Mouse (Mus musculus) embryonic facial prominence, embryonic 11.5 days (tissue): ENCODE measurements around the gene Kcnj12. TPM values are rescaled to one million over a fixed set of nuclear protein-coding genes. Genes with fewer than 3 reads are reported as not detected.

ENCODE experiments used
- ATAC-seq: fragments of 200-750 bp; cut with Nextera tagmentation; replicated peaks from 2 replicates; pipeline ENCODE4 v1.8.0; 2017; ENCODE audit warnings: low read depth; ENCODE audit not compliant: insufficient number of reproducible peaks, low FRiP score, low TSS enrichment
- DNase-seq: peaks from one replicate; pipeline ENCODE4 v3.0.0-alpha.2; 2015; ENCODE audit warnings: low spot score
- H3K27ac ChIP-seq: fragments of 300-500 bp; sonication (generic); replicated peaks from 2 replicates; pipeline ENCODE4 v1.5.1; 2014; ENCODE audit warnings: mild to moderate bottlenecking, low read depth, low read length, control low read depth
- H3K27me3 ChIP-seq: fragments of 300-500 bp; sonication (generic); 2 replicates; pipeline ENCODE4 v1.6.1; 2014; ENCODE audit warnings: mild to moderate bottlenecking, low read length, moderate library complexity, mixed read lengths; ENCODE audit not compliant: control insufficient read depth, insufficient read depth
- H3K36me3 ChIP-seq: fragments of 300-500 bp; sonication (generic); replicated peaks from 2 replicates; pipeline ENCODE4 v1.6.1; 2014; ENCODE audit warnings: low read depth, mild to moderate bottlenecking, low read length, moderate library complexity, mixed read lengths; ENCODE audit not compliant: control insufficient read depth, insufficient read depth
- H3K4me1 ChIP-seq: fragments of 300-500 bp; sonication (generic); 2 replicates; pipeline ENCODE4 v1.6.1; 2014; ENCODE audit warnings: low read length, mixed read lengths; ENCODE audit not compliant: control insufficient read depth, insufficient read depth
- H3K4me2 ChIP-seq: fragments of 300-500 bp; sonication (generic); 2 replicates; pipeline ENCODE4 v1.6.1; 2014; ENCODE audit warnings: low read depth, mild to moderate bottlenecking, control low read depth, low read length, moderate library complexity
- H3K4me3 ChIP-seq: fragments of 300-500 bp; sonication (generic); 2 replicates; pipeline ENCODE4 v1.5.1; 2014; ENCODE audit warnings: low read depth, low read length, control low read depth
- H3K9ac ChIP-seq: fragments of 300-500 bp; sonication (generic); replicated peaks from 2 replicates; pipeline ENCODE4 v1.6.1; 2014; ENCODE audit warnings: mild to moderate bottlenecking, control low read depth, low read length
- H3K9me3 ChIP-seq: fragments of 300-500 bp; sonication (generic); replicated peaks from 2 replicates; pipeline ENCODE4 v1.6.1; 2016; ENCODE audit warnings: mild to moderate bottlenecking, low read length, inconsistent platforms, mixed read lengths; ENCODE audit not compliant: control insufficient read depth
- WGBS: fragments of 180-500 bp; shearing (Covaris S2); extraction: QIAGEN DNeasy Blood & Tissue Kit; methylation state at CpG from one replicate; pipeline ENCODE4 v1.1.7; 2014; 5-methylcytosine and 5-hydroxymethylcytosine counted together
- polyA plus RNA-seq: library from polyadenylated mRNA; unstranded; fragments of >200 nt; fragmentation: Nextera tagmentation; extraction: Ambion mirVana; gene quantifications from 2 replicates; pipeline ENCODE4 v1.2.1, GENCODE M21; 2014

The Kcnj12 gene
- polyA plus RNA-seq, 1 experiment from 2014 or later: 2.4 TPM

- 95% methylated on average over 4 of the region's 4 CpGs for WGBS
- H3K4me3 ChIP-seq: no peak overlapping the region
- no peak for DNase-seq
- no peak for ATAC-seq
- no peak overlapping the region for H3K27ac ChIP-seq
- H3K9me3 ChIP-seq: no peaks in the 10 kb centered on the region
- H3K9ac ChIP-seq: no peak overlapping the region
- H3K36me3 ChIP-seq: no peaks in the 10 kb centered on the region
- no peak overlapping the region; the same call in 1 of the 2 replicates for H3K4me2 ChIP-seq
- no peaks in the 10 kb centered on the region; the same call in 1 of the 2 replicates for H3K4me1 ChIP-seq
- peaks cover 27% of the 10 kb centered on the region for H3K27me3 ChIP-seq
Measured at GRCm38 (mm10) chr11:61027160-61027559, 4.8 kb downstream of the Kcnj12 start.

- WGBS: 40% methylated on average over 11 of the region's 11 CpGs
- no peak overlapping the region for H3K9ac ChIP-seq
- H3K4me2 ChIP-seq: no peak overlapping the region
- H3K9me3 ChIP-seq: no peaks in the 10 kb centered on the region
- H3K27me3 ChIP-seq: peaks cover 15% of the 10 kb centered on the region
- H3K27ac ChIP-seq: no peak overlapping the region
- no peaks in the 10 kb centered on the region; the same call in 1 of the 2 replicates for H3K4me1 ChIP-seq
- H3K4me3 ChIP-seq: no peak overlapping the region
- ATAC-seq: no peak
- DNase-seq: no peak
- no peaks in the 10 kb centered on the region for H3K36me3 ChIP-seq
Measured at GRCm38 (mm10) chr11:61028211-61028950, 6.0 kb downstream of the Kcnj12 start.

- Histone ChIP-seq H3K4me2 (no peak overlapping the region), H3K4me3 (no peak overlapping the region), H3K27me3 (peaks cover 7% of the 10 kb centered on the region; the same call in 1 of the 2 replicates), H3K36me3 (no peaks in the 10 kb centered on the region), H3K9me3 (no peaks in the 10 kb centered on the region), H3K9ac (no peak overlapping the region), H3K27ac (no peak overlapping the region), H3K4me1 (no peaks in the 10 kb centered on the region; the same call in 1 of the 2 replicates)
- WGBS: 63% methylated on average over 4 of the region's 4 CpGs
- no peak for DNase-seq
- no peak for ATAC-seq
Measured at GRCm38 (mm10) chr11:61029116-61029740, 6.9 kb downstream of the Kcnj12 start.

- Histone ChIP-seq H3K4me3 (no peak overlapping the region), H3K4me2 (no peak overlapping the region), H3K36me3 (no peaks in the 10 kb centered on the region), H3K4me1 (no peaks in the 10 kb centered on the region; the same call in 1 of the 2 replicates), H3K27ac (no peak overlapping the region), H3K9ac (no peak overlapping the region), H3K9me3 (no peaks in the 10 kb centered on the region), H3K27me3 (no peaks in the 10 kb centered on the region)
- 85% methylated on average over 7 of the region's 7 CpGs for WGBS
- DNase-seq (no peak), ATAC-seq (no peak)
Measured at GRCm38 (mm10) chr11:61029864-61030595, 7.7 kb downstream of the Kcnj12 start.

GRCm38 (mm10) chr11:61031137-61031536, 8.8 kb downstream of the Kcnj12 start:
- no peak for ATAC-seq
- 94% methylated on average over 7 of the region's 7 CpGs for WGBS
- no peak overlapping the region for H3K27ac ChIP-seq

GRCm38 (mm10) chr11:61031658-61032445, 9.5 kb downstream of the Kcnj12 start:
- WGBS: 82% methylated on average over 5 of the region's 5 CpGs
- DNase-seq (no peak), ATAC-seq (no peak)
- H3K4me1 ChIP-seq: no peaks in the 10 kb centered on the region; the same call in 1 of the 2 replicates
- no peak overlapping the region for H3K27ac ChIP-seq
- H3K4me3 ChIP-seq: no peak overlapping the region
- no peak overlapping the region for H3K9ac ChIP-seq
- H3K4me2 ChIP-seq: no peak overlapping the region
- no peaks in the 10 kb centered on the region for H3K27me3 ChIP-seq
- H3K9me3 ChIP-seq: no peaks in the 10 kb centered on the region
- H3K36me3 ChIP-seq: no peaks in the 10 kb centered on the region

More at GRCm38 (mm10) chr11:61031137-61031536, 8.8 kb downstream of the Kcnj12 start:
- DNase-seq: no peak
- H3K27me3 ChIP-seq: no peaks in the 10 kb centered on the region
- no peak overlapping the region for H3K4me3 ChIP-seq
- no peaks in the 10 kb centered on the region for H3K36me3 ChIP-seq
- no peaks in the 10 kb centered on the region for H3K9me3 ChIP-seq
- no peaks in the 10 kb centered on the region; the same call in 1 of the 2 replicates for H3K4me1 ChIP-seq
- H3K4me2 ChIP-seq: no peak overlapping the region
- no peak overlapping the region for H3K9ac ChIP-seq

- WGBS: 80% methylated on average over 7 of the region's 7 CpGs
- ATAC-seq: no peak
Measured at GRCm38 (mm10) chr11:61032481-61032880, 10.1 kb downstream of the Kcnj12 start.

More at GRCm38 (mm10) chr11:61032481-61032880, 10.1 kb downstream of the Kcnj12 start:
- Histone ChIP-seq H3K9me3 (no peaks in the 10 kb centered on the region), H3K36me3 (no peaks in the 10 kb centered on the region), H3K27ac (no peak overlapping the region), H3K4me1 (no peaks in the 10 kb centered on the region; the same call in 1 of the 2 replicates), H3K27me3 (no peaks in the 10 kb centered on the region), H3K9ac (no peak overlapping the region), H3K4me2 (no peak overlapping the region), H3K4me3 (no peak overlapping the region)
- no peak for DNase-seq
